Mouse (Mus musculus) lung, postnatal 0 days (tissue): ENCODE data around the gene Fancc.

ENCODE experiments used
- CTCF ChIP-seq: IDR thresholded peaks from 2 replicates; pipeline ENCODE4 v1.5.1; 2016; ENCODE audit warnings: antibody characterized with exemption, mild to moderate bottlenecking
- EP300 ChIP-seq: IDR thresholded peaks from 2 replicates; pipeline ENCODE4 v1.6.1; 2016; ENCODE audit warnings: antibody characterized with exemption, mild to moderate bottlenecking, control low read depth

DNA sequence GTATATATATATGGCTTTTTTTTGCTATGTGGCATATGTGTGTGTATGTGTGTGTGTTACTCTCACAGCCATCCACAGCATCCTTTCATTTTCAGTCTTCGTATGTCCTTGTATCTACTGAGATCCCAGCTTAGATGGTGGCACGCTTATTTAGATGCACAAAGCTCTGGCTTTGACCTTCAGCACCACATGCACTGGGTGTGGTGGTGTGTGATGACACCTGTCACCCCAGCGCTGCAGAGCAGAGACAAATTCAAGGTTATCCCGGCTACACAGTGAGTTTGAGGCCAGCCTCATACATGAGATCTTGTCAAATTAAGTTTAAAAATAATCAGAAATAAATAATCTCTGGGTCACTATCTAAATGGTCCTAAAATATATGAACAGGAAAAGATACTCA, 141.0 kb downstream of the Fancc start:
- TF ChIP-seq CTCF (no peak), EP300 (no peak)
